Mouse (Mus musculus): ENCODE measurements around the gene Hyal4. TPM values are rescaled to one million over a fixed set of nuclear protein-coding genes. Genes with fewer than 3 reads are reported as not detected.

The Hyal4 gene
- polyA plus RNA-seq, 1 experiment from 2014 or later: not detected

DNA sequence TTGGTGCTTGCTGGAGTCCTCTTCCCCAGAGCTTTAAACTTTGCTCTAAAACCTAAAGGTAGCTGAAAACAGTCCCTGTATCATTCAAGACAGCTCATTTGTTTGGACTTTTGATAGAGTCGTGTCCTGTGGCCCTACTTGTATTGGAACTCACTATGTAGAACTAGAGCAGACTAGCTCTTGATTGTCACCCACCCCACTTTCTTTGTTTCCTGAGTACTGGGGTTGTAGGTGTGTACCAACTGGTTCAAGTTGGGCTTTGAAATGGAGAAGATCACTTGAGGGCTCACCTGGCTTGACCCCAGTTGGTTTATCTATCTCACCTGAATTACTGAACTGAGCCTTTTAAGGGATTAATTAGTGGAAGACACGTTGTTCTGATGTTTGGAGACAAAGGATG lies 31.1 kb downstream of the Hyal4 start:
- Histone ChIP-seq H3K4me2 (ENCODE audit: low read length) (no peak overlapping the region), H3K9ac (ENCODE audit: low read depth, low read length) (no peak overlapping the region), H3K27ac (ENCODE audit: low read depth, low read length) (no peak overlapping the region), H3K36me3 (ENCODE audit: control insufficient read depth, insufficient read depth, low read length) (no peaks in the 10 kb centered on the region), H3K9me3 (ENCODE audit: control insufficient read depth, low read length) (no peaks in the 10 kb centered on the region), H3K4me1 (ENCODE audit: control insufficient read depth, insufficient read depth, low read depth, low read length) (no peaks in the 10 kb centered on the region), H3K4me3 (ENCODE audit: low read length) (no peak overlapping the region), H3K27me3 (replicated peaks; ENCODE audit: control insufficient read depth, insufficient read depth, low read length) (no peaks in the 10 kb centered on the region)
- 54% methylated on average over 2 of the region's 2 CpGs for WGBS
- no peak for ATAC-seq

DNA sequence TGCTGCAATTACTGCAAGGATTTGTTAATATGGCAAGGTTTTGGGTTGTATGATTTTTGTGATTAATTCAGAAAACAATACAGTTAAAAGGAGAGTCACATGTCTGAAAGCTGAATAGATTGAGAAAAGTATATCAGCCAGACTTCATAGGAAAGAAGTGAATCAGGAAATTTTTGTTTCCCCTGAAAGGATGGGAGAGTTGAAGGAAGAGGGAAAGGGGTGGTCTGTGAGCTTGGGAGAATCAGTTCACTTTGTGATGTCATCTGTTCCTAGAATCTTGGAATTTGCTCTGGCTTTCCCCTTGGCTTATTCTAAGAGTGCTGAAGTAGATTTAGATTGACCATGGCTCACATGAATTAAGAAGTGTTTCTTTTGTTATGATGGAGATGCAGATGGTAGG lies 42.8 kb downstream of the Hyal4 start, which contains the start of gene Spam1:
TSS of gene Spam1 (plus strand) at position 301 of the 400 bp plus-strand sequence.
- no peak within 1 kb of the TSS for H3K9ac ChIP-seq (ENCODE audit: low read depth, low read length)
- H3K9me3 ChIP-seq (ENCODE audit: control insufficient read depth, low read length): no peaks in the 10 kb centered on the region
- H3K27ac ChIP-seq (ENCODE audit: low read depth, low read length): no peak within 1 kb of the TSS
- no peak for ATAC-seq
- no peak within 1 kb of the TSS for H3K4me3 ChIP-seq (ENCODE audit: low read length)
- H3K36me3 ChIP-seq (ENCODE audit: control insufficient read depth, insufficient read depth, low read length): no peaks in the 10 kb centered on the region
- H3K27me3 ChIP-seq (replicated peaks; ENCODE audit: control insufficient read depth, insufficient read depth, low read length): no peaks in the 10 kb centered on the region
- H3K4me1 ChIP-seq (ENCODE audit: control insufficient read depth, insufficient read depth, low read depth, low read length): no peaks in the 10 kb centered on the region
- no peak within 1 kb of the TSS for H3K4me2 ChIP-seq (ENCODE audit: low read length)

Other genes starting within 250 kb of the Hyal4 start
- 2.3 and 2.8 TPM in 2 replicates for gene Iqub, start 233.3 kb upstream of the Hyal4 start, polyA plus RNA-seq (2015; fragmentation: Nextera tagmentation; extraction: Ambion mirVana)
- gene Ndufa5, start 220.3 kb upstream of the Hyal4 start, polyA plus RNA-seq (2015; fragmentation: Nextera tagmentation; extraction: Ambion mirVana): 390 and 432 TPM in 2 replicates
- 0.04 and 0.05 TPM in 2 replicates for gene Asb15, start 220.2 kb upstream of the Hyal4 start, polyA plus RNA-seq (2015; fragmentation: Nextera tagmentation; extraction: Ambion mirVana)
- gene Lmod2, start 150.6 kb upstream of the Hyal4 start, polyA plus RNA-seq (2015; fragmentation: Nextera tagmentation; extraction: Ambion mirVana): 0.30 TPM in 1 of 2 replicates, not detected in the other
- gene Wasl, start 83.3 kb upstream of the Hyal4 start, polyA plus RNA-seq (2015; fragmentation: Nextera tagmentation; extraction: Ambion mirVana): 52.2 and 61.3 TPM in 2 replicates
- gene Hyal6, start 15.1 kb upstream of the Hyal4 start, polyA plus RNA-seq (2015; fragmentation: Nextera tagmentation; extraction: Ambion mirVana): not detected in 2 replicates
- not detected in 2 replicates for gene Spam1, start 42.9 kb downstream of the Hyal4 start, polyA plus RNA-seq (2015; fragmentation: Nextera tagmentation; extraction: Ambion mirVana)
- not detected in 2 replicates for gene Hyal5, start 109.7 kb downstream of the Hyal4 start, polyA plus RNA-seq (2015; fragmentation: Nextera tagmentation; extraction: Ambion mirVana)
- gene Tmem229a, start 208.0 kb downstream of the Hyal4 start, polyA plus RNA-seq (2015; fragmentation: Nextera tagmentation; extraction: Ambion mirVana): 5.4 and 5.6 TPM in 2 replicates